Mouse (Mus musculus) c-Kit-positive CD71-positive TER-119-positive erythroid progenitor cells, embryonic 14.5 days (primary cell): Measurements from ENCODE around the gene Zfp579.

Experiments
- DNase-seq: peaks from one replicate; pipeline ENCODE4 v3.0.0-alpha.2; 2013; ENCODE audit warnings: low spot score

Gene Zfp579

DNA sequence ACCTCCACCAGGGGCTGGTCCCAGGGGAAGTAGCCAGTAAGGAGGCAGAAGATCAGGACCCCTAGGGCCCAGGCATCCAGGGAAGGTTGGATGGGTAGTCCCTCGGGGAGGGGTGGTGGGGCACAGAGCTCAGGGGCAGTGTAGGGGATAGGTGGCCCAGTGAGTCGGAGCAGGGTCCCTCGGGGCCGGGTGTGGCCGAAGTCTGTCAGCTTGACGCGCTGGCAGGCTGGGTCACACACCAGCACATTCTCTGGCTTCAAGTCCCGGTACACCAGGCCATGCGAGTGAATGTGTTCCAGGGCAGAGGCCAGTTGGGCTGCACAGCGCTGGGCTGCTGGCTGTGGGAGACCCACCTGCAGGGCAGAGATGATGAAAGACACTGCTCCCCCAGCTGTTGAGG lies 38.6 kb downstream of the Zfp579 start:
- DNase-seq: no peak

DNA sequence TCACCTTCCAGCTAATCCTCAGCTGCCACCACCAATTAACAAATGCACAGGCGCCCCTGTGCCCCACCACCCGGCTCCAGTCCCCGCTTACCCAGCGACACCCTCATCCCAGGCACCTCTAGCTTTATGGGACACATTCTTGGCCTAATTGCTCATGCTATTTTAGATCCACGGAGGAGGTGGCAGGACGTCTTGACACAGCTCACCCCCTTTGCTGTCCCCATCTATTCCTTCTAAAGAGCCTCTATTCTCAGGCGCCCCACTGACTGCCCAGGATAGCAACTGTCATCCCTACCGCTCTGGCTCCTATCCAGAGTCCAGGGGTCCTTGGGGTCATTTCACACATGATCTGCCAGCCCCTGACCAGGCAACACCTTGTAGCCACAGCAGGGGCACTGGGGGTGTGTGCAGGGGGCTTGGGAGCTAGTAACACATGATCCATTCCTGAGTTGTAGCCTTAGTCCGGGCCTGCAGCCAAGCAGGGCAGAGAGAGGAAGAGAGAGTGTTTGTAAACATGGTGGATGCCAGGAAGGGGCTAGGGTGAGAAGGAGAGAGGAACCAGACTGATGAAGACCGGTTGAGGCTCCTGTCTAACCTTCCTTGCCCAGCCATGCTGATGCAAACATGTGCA lies 42.0 kb downstream of the Zfp579 start:
- no peak for DNase-seq

DNA sequence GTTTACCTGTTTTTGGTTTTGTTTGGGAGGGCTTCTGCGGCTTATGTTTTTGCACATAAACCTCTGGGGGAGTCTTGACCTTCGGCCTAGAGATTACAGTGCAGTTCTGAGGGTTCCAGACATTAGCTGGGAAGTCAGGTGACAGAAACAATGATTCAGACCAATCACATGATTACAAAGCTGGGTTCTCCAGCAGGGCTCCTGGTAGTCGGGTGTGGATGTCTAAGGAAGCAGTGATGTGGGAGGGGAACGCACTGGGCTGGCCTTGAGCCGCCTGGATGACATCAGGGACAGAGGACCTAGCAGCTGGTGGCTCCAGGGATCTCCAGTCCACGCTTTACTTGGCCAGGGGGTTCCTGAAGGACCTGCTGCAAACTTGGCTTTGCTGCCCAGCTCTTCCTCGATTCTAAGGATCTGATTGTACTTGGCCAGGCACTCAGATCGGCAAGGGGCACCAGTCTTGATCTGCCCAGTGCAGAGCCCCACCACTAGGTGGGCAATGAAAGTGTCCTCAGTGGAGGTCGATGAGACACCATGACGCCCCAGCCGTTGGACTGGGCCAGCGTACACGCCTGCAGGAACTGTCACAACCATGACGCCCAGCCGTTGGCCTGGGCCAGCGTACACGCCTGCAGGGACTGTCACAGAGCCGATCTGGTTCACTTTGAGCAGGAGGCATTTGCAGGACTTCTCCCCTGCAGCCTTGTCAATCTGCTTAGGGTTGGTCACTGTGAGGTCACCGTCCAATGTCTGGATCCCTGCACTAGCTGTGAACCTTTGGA lies 45.2 kb downstream of the Zfp579 start:
- no peak for DNase-seq

DNA sequence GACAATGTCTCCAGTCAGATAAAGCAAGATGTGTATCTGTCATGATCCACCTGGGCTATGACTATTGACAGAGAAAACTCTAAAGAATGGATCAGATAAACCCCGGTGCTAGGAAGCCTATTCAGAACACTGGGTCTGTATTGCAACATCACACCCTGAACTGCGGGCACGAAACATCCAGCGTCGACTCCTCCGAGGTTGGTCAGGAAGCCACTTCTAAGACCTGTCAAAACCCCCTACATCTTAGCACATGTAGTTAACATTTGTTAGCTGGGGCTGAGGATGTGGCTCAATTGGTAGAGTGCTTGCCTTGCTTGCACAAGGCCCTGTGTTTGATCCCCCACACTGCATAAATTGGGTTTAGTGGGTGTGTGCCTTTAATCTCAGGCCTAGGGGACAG lies 47.6 kb downstream of the Zfp579 start:
- no peak for DNase-seq

DNA sequence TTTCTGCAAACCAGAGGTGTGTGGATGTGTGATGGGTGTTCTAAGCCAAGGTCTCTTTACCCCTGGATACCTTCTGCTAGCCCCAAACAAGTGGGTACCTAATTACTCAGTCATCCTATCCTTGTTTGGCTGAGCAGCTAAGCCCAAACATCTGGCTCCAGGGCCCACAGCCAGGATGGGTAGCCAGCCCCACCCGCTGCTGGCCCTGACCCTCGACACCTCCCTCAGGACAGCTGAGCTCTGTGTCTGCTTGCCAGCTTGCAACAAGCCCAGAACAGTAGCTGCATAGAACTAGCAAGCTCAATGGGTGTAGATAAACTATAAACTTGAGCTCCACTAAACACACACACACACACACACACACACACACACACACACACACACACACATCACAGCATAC lies 48.1 kb downstream of the Zfp579 start:
- no peak for DNase-seq

DNA sequence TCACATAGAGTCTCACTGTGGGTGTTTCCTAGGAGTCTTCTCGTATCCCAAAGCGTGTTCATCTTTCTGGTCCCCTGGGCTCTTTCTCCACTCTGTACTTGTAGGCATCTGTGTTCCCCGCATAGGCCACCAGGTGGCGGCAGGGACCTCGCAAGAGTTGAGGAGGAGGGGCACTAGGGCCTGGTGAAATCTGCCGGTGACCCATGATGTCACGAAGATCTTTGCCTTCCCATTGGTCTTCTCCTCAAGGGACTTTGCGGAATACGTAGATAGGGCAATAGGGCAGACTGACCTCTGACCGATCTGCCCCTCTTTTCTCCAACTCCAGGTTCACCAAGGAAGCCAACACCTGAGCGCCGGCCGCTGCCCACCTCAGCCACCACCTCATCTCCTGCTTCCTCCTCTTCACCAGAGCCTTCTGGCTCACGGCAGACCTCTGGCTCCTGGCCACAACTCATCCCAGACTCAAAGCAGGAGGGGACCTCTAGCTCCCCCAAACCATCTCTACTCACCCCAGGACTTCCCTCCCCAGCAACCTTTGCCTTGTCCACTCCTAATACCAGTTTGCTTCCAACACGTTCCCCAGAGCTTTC lies 52.6 kb downstream of the Zfp579 start:
- peak; percentile 86 for DNase-seq

DNA sequence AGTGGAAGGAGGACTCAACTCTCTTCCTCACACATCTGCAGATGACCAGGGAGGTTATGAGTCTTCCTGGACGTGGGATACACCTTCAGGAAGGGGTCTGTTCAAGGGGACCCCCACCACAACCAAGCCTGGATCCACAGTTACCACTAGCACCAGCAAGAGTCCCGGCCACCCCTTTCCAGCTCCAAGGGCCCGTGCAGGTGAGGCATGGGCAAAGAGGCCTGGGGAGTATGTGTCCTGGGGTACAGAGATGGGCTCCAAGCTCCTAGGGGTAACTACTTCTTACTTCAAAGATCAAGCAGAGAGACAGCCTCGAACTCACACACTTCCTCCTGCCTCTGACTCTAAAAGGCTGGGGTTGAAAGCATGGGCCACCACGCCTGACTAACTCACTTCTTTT lies 53.3 kb downstream of the Zfp579 start:
- no peak for DNase-seq

DNA sequence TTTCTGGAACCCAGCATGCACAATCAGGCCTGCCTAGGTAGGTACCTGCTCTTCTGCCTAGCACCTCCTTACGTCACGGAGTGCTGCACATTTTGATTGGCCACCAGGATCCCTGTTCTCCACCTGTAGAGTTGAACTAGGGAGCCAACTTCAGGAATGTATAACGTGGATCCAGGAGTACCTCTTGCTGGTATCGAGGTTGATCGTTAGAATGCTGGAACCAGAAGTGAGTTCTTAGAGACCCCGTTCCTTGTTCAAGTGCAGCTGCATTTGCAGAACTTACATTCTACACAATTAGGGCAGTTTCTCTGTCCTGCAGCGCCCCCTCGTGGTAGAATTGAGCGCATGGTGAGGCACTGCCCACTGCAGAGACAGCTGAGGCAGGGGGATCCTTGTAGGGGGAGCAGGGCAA lies 55.9 kb downstream of the Zfp579 start:
- peak; percentile 80 for DNase-seq

DNA sequence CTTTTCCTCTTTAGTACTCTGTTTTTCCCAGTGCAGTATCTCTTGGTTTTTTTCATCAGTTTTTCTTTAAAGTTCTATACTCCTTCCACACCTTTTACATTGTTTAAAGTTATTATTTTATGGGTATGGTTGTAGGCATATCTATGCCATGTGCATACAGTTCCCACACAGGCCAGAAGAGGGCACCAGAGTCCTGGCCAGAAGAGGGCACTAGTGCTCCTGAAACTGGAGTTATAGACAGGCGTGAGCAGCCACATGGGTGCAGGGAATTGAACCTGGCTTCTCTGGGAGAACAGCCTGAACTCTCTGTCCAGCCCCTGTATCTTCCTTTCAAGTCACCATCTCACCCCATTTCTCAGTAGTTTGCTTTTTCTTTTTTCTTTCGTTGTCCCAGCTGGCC lies 57.5 kb downstream of the Zfp579 start:
- peak; percentile 62 for DNase-seq

DNA sequence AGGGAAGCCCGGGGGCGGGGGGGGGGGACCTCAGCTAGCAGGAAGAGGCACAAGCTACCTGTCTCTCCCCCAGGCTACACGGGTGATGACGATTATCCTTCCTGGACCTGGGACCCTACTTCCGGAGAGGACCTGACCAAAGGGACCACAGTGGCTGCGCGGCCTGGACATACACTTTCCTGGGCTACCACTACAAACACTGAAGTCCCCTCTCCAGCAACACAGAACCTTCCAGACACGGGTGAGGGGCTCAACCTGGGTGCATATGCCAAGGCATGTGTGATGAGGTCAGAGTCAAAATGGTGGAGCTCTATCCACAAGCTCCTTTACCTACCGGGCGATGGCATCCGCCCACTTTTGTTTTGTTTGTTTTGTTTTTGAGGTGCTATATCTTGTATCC lies 58.6 kb downstream of the Zfp579 start:
- no peak for DNase-seq

DNA sequence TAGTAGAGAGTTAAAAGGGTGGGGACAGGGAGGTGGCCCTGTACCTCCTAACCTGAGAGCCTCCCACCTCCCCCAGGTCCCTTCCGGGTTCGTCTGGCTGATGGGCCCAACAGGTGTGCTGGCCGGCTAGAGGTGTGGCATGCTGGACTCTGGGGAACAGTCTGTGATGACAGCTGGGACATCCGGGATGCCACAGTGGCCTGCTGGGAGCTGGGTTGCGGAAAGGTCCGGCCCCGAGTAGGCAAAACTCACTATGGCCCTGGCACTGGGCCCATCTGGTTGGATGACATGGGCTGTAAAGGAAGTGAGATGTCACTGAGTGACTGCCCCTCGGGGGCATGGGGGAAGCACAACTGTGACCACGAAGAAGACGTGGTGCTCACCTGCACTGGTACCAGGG lies 59.1 kb downstream of the Zfp579 start:
- no peak for DNase-seq

DNA sequence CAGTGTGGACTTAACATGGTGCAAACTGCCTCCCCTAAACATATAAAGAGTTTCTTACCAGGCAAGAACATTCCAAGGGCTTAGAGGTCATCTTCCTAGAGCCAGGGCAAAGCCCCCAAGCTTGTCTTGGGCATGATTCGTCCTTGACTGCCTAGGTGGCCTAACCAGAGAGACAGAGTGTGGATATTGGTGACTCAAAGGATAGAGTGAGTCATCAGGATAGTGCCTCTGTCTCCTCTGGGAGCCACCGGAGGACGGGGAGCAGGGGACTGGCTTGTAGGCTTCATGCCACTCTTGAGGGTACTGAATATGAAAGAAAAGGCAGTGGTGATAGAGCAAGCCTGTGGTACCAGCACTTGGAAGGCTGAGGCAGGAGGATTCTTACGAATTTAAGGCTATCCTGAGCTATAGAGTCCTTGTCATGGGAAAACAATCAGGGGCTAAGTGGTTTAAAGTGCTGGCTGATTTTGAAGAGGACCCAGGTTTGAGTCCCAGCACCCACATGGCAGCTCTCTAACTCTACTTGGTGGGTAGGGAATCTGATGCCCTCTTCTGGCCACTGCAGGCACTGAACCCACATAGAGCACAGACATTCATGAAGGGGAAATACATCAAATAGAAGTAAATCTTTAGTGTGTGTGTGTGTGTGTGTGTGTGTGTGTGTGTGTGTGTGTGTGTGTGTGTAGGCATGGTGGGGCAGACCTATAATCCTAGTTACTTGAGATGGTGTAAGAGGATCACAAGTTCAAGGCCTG lies 61.6 kb downstream of the Zfp579 start:
- no peak for DNase-seq
